Mouse (Mus musculus) right cerebral cortex, postnatal 14 days (tissue): ENCODE measurements around the gene Jarid2.
A peak's percentile ranks its signal among the peaks of the same experiment; 100 is the strongest.

Experiments used
- DNase-seq: peaks from one replicate; pipeline ENCODE4 v3.0.0; 2022

Gene Jarid2

DNA sequence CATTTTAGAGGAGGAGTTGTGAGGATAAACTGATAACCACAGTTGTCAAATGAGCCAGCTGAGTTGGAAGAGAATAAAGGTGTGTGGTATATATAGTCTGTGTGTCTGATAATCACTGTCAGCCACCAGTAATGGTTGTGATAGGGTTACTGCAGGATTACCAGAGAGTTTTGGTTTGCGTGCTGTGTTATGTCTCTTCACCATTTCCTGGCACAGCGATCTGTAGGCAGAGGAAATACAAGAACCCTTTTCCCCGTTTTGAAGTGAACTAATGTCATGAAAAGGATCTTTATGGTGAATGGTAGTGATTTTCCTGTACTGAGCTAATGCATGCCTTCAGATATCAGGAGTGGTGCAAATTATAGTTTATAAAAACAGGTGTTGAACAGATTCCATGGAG, 122.8 kb downstream of the Jarid2 start:
- DNase-seq = no peak

- no peak for DNase-seq
Measured at GRCm38 (mm10) chr13:44865566-44865965, 136.3 kb downstream of the Jarid2 start.

DNA sequence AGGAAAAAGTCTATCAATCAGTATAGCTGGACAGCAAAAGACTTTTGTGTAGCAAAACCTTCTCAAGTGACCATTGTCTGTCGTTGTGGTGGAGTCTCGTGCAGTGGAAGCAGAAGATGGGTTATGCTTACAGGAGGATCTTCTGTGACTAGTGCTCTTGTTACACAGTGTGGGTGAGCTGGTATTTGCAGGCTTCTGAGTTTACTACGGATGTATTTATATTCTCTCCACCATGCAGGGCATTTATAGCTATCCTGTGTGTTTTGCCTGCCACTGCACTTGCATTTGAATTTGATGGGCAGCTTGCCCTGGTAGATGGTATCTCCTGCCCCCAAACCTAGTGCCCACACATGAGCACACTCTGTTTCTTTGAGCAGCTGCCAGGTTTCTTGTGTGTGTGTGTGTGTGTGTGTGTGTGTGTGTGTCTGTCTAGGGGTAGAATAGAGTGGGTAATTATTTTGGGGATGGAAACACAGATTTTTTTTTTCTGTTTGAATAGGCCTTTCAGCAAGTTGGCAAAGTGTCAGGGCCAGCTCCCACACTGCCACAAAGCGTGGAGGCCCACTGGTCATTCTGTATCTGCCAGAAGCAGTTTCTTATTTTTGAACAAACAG, 138.9 kb downstream of the Jarid2 start:
- DNase-seq = peak; percentile 36

- peak; percentile 99 for DNase-seq
Measured at GRCm38 (mm10) chr13:44869418-44870119, 140.3 kb downstream of the Jarid2 start.

- no peak for DNase-seq
Measured at GRCm38 (mm10) chr13:44876799-44877198, 147.5 kb downstream of the Jarid2 start.

DNA sequence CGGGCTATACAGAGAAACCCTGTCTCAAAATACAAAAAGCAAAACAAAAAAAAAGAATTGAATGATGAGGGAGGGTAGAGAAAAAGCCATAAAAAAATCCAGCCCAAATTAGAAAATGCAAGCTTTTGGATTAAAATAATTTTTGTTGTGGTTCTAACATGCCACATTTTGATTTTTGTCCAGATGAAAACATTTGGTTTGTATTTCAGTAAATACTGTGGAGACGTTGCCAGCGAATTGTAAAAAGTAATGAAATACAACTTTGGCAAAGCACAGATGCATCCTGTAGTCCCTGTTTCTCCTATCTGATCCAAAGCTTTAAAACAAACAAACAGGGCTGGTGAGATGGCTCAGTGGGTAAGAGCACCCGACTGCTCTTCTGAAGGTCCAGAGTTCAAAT, 151.7 kb downstream of the Jarid2 start:
- no peak for DNase-seq

DNA sequence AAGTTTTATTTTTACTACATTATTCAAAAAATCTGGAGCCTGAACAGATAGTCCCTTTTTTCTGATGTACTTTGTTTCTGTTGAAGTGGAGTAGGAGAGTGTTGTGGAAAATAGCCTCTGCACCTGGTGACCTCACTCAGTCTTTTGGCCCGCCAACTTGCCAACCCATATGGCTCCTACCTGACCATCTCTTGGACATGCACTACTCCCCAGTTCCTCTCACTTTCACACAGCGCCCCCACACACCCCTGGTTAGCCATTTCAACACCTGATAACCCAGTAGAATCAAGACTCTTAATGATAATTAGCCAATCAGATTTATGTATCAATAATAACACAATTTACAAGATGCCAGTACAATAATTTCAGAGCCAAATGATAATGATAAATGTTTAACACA, 156.9 kb downstream of the Jarid2 start:
- DNase-seq = no peak

DNA sequence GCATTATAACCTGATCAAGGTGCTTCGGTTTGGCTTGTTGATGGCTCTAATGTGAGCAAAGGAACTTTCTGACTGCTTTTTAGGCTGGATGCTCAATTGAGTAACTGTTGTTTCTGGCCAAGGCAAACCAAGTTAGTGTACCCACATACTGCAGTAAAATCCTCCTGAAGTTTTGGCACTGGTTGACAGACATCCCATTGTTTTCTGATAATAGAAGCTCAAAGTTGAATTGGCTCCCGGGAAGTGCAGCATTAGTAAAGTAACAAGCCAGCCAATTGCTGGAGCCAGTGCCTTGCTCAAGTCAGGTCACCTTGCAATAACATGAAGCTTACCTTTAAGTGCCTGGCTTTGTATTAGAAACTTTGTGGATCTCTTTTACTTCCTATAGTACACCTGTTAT, 161.3 kb downstream of the Jarid2 start:
- DNase-seq = no peak

DNA sequence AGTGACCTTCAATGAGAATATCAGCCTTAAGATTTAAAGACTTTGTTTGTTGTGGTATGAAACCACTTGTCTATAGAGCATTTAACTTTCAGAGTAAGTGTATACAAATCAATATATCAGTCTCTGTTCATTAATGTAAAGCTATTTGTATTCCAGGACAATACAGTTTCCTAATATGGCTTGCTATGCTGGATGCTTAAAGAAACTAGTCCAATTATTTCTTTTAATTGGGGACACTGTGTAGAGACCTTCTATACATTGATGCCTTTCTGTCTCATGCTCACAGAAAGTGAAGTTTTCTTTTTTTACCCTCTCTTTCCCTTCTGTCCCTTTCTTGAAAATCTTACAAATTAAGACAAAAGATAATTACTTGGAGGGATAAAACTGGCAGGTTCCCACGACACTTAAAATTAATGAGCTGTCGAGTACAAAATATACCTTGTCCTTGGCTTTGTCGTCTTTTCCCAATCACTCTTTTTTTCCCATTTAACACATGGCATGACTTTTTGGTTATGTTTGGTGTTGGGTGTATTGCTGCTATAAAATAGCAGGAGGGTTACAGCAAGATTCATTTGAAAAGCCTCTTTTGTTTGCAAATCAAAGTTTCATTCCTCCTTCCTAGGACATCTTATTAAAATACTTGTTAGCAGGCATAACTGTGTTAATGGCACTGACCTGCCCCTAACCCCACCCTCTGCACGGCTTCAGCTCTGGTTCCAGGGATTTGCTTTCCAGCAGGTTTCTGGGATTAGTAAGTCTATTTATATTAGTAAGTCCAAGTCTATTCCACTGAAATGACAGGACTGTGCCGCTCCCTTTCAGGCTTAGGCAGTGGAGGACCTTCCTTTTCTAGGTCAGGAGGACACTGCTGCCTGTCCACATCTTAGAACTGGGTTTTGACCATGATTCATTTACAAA, 162.8 kb downstream of the Jarid2 start:
- no peak for DNase-seq

DNA sequence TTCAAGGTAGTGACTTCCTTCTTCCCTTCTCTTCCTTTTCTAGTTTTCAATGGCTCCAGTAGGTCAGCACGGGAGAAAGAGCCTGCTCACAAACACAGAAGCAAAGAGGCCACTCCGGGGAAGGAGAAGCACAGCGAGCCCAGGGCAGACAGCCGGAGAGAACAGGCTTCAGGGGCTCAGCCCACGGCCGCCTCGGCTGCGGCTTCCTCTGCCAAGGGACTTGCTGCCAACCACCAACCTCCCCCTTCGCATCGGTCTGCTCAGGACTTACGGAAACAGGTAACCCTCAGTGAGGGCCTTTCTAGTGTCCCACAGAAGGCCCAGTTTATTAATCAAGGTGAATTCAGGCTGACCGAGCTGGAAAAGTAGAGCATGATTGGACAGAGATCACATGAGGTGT, 166.9 kb downstream of the Jarid2 start:
- DNase-seq = no peak

- no peak for DNase-seq
Measured at GRCm38 (mm10) chr13:44902299-44902698, 173.0 kb downstream of the Jarid2 start.

- DNase-seq = no peak
Measured at GRCm38 (mm10) chr13:44903416-44903815, 174.1 kb downstream of the Jarid2 start.

- DNase-seq = no peak
Measured at GRCm38 (mm10) chr13:44904271-44904670, 175.0 kb downstream of the Jarid2 start.

DNA sequence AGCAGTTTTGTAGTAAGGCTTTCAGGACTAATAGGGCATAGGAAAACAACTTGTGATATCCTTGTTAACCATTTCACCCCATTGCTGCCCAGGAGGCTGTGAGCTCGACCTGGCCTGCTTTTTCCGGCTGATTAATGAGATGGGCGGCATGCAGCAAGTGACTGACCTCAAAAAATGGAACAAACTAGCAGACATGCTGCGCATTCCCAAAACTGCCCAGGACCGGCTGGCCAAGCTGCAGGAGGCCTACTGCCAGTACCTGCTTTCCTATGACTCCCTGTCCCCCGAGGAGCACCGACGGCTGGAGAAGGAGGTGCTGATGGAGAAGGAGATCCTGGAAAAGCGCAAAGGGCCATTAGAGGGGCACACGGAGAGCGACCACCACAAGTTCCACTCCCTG, 176.9 kb downstream of the Jarid2 start:
- DNase-seq = no peak

DNA sequence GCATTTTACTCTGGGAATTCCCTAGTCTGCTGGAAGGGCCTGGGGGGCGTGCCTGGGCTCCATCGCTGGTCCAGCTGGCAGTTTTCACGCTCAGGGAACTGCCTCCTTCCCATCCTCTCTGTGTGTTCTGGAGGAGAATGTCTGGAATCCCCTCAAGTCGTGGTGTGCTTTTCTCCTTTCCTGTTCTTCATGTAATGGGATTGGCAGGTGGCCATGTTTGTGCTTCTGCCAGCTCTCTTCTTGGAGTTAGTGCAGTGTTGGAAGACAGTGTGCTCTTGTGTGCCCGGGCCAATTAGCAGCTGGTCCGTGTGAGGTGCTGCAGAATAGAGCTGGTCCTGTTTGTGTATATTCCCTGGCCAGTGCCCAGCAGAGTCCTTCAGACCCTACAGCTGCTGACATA, 178.4 kb downstream of the Jarid2 start:
- DNase-seq = peak; percentile 91

DNA sequence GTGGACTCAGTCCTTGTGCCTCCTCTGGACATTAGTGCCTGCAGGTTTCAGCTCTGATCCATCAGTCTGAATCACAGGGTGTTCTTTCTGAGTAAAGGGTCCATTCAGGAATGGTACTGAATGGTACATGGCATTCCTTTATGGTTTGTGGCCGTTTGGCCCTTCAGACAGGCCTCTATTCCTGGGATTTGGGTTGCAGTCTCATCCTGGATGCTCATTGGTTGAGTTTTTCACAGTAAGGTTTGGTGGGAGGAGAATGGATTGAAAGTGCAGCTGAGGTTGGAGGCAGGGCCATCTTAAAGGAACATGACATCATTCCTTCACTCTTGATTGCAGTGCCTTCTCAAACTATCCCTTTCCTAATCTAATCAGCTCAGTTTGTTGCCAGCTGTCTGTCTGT, 179.5 kb downstream of the Jarid2 start:
- DNase-seq = no peak

DNA sequence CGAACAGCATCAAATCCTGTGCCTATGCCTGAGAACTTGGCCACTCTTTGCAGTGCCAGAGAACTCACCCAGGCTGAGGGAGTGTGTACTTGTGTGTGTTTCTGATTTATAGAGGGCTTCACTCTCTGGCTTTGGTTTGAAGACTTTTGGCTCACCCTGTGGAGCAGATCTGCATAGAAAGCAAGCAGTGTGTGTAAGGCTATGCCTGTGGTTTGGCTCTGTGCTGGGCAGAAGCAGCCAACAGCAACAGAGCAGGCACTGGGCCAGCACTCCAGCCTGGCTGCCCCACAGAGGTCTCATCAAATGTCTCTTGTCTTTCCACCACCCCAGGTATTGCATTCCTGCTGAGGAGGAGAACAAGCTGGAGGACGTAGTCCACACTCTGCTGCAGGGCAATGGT, 183.6 kb downstream of the Jarid2 start:
- no peak for DNase-seq

- no peak for DNase-seq
Measured at GRCm38 (mm10) chr13:44913560-44913959, 184.3 kb downstream of the Jarid2 start.

DNA sequence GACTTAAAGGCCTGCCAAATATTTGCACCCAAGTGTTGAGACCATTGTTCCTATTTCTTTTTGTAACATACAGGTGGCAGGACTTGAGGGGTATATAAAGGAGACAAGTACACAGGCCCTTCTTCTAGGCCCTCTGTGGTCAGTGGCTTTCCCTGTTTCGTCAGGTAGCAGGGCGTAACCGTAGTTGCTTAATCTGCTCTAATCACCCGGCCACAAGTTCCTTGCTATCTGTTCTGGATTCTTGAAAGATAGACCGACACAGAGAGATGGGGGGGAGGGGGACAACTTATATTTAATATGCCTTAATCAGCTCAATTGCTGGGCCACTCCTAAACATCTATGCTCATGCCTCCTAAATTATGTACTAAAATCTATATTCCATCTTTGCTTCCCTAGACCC, 186.1 kb downstream of the Jarid2 start:
- no peak for DNase-seq

DNA sequence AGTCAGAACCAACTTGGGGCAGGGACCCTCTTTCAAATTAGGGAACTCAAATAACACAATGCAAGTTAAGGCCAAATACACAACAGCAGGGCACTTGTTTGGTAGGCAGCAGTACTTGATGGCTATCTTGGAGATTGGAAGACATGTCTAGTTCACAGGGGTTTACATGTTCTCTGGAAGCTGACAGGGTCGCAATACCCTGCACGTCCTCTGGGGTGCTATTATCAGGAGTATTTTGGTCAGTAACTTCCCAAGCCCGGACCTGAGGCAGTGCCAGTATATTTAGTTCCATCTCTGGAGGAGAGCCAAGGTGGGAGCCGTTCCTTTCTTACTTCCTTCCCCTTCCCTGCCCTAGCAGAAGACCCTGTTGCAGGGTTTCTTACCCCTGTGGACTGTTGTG, 186.7 kb downstream of the Jarid2 start:
- peak; percentile 28 for DNase-seq

DNA sequence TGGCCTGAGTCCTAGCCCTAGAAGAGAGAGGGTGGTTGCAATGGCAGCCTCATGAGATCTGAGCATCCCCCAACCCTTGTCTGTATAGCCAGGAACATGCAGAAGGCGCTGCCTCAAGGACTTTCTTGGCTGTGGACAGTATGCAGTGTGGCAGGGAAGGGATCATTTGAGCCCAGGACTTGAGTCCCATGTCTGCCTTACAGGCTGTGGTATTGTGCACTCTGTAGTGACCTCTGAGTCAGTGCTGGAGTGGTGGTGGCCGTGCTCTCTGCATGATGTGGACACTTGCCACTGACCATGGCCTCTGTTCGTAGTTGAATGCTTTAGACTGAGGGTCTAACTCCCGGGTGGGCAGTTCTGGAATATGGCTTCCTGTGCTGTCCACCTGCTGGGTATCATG, 187.9 kb downstream of the Jarid2 start:
- no peak for DNase-seq

GRCm38 (mm10) chr13:44918269-44918668, 189.0 kb downstream of the Jarid2 start:
- DNase-seq = no peak

GRCm38 (mm10) chr13:44921095-44921494, 191.8 kb downstream of the Jarid2 start:
- no peak for DNase-seq

DNA sequence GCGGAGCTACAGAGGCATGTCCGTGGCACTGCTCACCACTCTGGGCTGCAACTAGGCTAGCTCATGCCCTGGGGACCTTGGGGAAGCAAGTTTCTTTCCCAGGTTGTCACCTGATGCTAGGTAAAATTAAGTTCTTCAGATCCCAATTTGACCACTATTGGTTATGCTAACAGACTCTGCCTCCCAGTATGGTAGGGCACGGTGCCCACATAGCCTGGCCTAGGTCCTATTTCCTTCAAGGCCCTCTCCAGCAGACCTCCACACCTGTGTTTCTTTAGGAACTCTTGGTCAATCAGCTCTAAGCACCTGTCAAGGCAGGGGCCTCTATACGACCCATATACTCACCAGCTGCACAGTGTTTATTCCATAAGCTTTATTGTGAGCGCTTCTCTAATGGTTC, 192.4 kb downstream of the Jarid2 start:
- no peak for DNase-seq
